Mouse (Mus musculus) spleen, adult 12 weeks (tissue): ENCODE data around the gene G0s2.
"Not testable (repeated sequence)": the region's sequence is repeated elsewhere in the genome, so short reads cannot be mapped to it uniquely, and the experiment has no call there.

ENCODE experiments used
- DNase-seq: peaks from one replicate; pipeline ENCODE4 v3.0.0; 2022; ENCODE audit warnings: low spot score

The G0s2 gene

DNA sequence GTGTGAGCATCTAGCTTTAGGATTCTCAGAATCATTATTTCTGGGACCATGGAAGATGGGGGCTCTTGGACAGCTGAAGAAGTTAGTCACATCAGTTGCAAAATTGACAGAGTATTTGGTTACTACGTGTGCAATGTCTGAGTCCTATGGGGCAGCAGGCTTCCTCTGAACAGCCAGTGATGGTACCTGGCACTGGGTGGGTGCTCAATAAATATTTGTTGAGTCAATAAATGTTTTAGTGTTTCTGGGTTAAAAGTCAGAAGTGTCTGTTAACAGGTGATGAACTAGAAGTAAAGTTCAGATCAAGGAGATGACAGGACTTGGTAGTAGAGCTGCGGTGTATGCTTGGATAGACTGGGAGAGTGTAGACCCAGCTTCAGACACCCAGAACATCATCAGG is 14.6 kb upstream of the G0s2 start:
- DNase-seq = no peak

DNA sequence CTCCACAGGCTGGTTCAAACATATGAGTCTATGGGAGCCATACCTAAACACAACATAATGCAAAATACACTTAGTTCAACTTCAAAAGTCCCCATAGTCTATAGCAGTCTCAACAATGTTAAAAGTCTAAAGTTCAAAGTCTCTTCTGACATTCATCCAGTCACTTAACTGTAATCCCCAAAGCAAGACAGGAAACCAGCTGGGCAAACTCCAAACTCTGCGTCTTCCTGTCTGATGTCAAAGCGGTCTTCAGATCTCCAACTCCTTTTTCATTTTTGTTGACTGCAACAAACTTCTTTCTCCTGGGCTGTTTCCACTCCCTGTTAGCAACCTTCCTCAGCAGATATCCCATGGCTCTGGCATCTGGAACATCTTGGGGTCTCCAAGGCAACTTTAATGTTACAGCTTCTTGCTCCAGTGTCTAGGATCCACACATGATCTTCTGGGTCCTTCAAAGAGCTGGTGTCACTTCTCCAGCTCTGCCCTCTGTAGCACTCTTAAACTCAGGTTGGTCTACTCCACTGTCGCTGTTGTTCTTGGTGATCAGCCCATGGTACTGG is 12.8 kb upstream of the G0s2 start:
- DNase-seq = not testable (repeated sequence)

DNA sequence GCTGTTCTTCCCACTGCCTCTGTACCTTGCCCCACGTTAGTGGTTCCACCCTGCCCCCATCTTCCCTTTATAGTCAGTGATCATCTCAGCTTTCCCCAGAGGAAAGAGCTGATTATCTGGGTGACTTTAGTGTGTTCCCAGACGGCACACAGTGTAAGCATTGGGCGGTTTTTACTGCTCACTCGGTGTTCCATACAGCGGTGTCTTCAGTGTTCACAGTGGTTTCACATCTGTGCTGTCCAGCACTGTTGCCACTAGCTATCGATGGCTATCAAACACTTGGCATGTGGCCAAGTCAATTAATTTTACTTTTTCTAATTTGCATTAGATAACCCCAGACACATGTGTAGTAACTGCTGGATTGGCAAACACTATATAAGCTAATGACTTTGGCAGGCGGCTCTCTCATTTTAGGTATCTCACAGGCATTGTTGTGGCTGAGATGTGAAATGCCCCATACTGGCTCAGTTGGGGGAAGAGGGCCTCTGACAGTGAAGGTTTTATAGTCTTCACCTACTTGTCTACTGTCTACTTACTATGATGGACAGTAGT is 11.3 kb upstream of the G0s2 start:
- DNase-seq = no peak

DNA sequence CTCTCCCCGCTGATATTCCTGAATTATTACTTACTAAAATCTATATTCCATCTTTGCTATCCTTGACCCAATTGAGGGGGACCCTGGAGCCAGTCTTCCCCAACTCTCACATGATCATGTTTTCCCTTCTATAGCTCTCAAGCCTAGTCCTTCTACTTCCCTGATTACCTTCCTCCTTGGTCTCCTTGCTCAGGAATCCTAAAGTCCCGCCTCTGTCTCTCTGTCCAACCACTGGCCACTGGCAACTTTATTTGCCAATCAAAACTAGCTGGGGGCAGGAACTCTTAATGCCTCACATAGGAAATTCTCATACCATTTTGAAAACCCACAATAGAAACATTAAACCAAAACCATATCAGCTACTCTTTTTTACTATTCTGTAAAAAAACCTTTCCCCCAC is 8.3 kb upstream of the G0s2 start:
- DNase-seq = no peak

DNA sequence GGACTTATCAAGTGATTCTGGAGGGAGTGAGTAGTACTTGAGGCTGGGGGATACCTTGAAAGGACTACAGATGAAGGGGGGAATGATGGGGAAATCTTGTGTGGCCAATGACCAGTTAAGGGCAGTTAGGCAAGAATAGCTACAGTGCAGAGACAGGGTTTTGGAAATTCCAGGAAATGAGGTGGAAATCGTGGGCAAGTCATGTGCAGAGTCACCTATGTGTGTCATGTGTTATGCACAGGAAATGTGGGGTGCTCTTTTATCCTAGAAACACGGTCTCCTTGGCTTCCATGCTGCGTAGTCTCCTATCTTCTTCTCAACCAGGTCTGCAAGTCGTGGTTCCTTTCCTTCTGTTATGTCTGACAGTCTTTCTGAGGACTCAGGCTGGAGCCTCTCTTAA is 6.5 kb upstream of the G0s2 start:
- DNase-seq = no peak

DNA sequence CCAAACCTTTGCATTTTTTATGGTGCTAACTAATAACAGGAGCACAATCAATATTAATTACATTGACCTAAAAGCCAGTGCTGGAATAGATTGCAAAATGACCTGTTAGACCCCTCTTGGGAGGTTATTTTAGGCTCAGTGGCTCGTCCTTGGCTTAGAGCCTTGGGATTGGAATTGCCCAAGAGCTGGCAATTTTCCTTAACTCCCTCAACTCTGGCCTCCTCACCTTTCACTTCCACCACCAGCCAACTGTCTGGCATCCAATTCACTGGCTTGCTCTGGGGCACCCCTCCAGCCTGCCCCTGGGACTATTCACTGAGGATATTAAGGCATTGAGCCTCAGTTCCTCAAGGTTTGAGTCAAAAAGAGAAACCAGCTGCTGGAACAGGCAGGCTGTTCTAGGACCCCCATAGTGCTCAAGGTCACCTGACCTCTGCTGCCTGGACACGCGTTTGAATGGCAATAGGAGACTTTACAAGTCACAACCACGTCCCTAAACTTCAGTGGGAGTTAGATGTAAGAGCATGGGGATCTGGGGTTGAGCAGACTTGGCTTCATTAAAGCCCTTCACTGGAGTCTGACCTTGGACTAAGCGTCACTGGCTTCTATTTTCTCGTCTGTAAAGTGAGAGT is 5.5 kb upstream of the G0s2 start:
- DNase-seq = no peak

DNA sequence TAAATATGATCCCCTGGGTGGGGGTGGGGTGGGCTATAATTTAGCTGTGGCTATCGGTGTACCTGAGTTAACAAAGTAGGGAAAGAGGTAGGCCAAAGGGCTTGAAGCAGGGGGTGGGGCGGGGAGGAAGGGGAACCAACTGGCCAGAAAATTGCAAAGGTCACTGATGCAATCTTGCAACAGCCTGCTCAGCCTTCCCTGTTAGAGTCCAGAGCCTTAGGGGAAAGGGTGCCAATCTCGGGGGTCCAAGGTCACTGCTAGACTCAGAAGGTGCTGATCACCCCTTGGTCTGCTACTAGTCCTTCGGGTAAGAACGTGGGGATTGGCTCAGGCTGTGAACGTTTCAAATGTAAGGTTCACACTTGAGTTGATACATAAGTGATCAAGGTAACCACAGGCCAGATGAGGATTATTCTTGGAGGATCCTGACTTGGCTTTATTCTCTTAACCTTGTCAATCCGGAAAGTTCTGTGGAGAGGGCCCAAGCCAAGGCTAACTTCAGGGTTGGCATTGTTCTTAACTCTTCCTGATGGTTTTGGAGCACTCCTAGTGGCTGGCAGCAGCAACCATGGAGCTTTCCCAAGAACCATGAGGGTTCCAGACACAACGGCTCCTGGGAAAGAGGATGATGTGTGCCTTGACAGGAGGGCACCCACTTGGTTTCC is 1.5 kb upstream of the G0s2 start:
- DNase-seq = no peak

DNA sequence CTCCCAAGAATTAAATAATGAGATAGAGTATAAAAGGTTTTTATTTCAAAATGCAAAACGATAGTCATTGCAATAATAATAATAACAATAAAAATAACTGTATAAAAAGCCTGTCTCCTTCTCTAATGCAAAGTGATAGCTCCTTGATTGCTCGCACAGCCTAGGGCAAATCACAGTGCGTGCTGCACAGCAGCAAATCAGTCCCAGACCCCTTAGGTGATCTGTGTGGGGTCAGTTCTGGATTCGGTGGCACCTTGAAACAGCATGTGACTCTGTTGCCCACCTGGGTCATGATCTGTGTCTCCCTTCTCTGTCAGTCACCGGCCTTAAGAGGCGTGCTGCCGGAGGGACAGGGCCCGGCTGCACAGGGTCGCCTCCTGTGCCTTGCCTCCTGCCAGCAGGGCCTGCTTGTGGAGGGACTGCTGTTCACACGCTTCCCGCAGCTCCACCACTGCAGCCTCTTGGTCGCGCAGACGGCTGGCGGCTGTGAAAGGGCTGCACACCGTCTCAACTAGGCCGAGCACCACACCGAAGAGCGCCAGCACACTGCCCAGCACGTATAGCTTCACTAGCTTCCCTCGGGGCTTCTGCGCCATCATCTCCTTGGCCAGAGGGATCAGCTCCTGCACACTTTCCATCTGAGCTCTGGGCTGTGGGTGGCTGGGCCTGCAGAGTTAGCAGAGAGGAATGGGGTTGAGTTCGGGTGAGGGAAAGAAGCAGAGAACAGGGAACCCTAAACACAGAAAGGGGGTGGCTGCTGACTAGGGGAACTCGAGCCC is 691 bp downstream of the G0s2 start:
- no peak for DNase-seq

DNA sequence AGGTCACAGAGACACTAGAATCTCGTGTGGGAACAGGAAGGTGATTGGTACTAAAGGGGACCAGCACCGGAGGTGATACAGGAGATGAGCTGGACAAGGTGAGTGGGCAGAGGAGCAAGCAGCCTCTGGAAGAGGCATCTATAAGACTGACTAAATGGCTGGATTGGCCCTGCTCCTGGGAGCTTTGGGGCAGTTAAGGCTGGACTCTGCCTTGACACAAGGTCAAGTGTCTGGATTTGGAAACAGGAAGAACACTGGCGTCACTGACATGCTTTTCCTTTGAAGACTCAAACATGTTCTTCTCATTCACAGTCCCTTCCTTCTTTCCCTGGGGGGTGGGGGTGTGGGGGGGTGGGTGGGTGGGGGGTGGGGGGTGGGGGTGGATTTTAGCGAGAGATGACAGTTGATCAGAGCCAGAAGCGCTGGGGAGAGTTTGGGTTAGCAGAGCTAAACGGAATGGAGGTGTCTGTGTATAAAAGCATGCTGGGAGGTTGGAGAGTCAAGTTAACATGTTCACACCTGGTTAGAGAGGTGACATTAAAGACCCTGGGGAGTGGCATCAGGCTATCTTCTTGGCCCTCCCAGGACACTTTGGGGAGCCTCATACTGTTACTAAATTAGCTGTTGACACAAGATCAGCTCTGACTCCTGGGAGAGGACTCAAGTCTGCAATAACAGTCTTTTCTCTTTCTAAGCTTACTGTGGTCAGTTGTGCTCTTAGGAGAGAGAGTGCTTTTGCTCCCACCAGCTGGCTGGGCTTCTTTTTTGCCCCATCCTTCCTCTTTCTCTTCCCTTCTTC is 1.9 kb downstream of the G0s2 start:
- no peak for DNase-seq

DNA sequence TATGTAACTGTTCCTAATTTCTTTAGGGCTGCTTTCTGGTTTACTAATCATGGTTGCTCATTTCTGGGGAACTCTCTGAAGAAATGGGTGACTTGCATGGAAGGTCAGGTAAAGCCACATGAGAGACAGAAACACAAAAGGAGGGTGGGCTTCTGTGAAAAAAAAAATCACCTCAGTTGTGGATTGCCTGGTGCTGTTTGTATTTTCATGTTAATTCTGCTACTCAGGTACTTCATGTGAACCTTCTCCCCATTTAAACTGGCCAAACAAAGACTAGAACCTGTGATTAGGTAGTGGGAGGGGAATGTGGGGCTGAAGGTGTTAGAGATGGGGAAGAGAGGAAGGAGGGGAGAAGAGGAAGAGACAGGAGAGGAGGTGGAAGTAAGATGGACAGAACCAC is 7.3 kb downstream of the G0s2 start:
- DNase-seq = no peak

DNA sequence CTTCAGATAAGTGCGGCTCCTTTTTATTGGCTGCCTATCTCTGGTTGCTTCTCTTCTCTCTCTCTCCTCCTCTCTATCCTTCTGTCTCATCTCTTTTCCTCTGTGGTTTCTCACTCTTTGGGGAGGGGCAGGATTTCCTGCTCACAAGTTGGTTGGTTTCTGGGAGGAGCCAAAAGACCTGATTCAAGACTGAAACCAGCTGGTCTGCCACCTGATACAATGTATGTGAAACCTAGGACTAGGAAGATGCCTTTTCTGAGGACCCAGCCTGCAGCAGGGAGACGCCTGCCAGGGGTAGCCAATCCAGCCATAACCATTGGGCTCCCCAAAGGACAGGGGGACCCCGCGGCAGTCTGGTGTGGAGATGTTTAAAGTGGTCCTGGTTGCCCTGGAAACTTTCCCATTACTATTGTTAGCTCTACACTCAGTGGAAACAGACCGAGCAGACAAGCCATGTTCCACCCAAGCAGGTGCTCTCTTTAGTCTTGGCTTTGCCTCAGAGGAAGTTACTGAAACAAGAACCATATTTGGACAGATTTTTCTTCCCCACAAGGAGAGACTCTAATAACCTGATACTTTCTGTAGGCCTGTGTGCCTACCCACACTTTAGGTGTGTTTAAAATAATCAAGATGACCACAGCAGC is 8.9 kb downstream of the G0s2 start, which contains the start of gene Hsd11b1:
TSS of gene Hsd11b1 (minus strand) at position 121 of the 644 bp plus-strand sequence.
- DNase-seq = peak; percentile 30

DNA sequence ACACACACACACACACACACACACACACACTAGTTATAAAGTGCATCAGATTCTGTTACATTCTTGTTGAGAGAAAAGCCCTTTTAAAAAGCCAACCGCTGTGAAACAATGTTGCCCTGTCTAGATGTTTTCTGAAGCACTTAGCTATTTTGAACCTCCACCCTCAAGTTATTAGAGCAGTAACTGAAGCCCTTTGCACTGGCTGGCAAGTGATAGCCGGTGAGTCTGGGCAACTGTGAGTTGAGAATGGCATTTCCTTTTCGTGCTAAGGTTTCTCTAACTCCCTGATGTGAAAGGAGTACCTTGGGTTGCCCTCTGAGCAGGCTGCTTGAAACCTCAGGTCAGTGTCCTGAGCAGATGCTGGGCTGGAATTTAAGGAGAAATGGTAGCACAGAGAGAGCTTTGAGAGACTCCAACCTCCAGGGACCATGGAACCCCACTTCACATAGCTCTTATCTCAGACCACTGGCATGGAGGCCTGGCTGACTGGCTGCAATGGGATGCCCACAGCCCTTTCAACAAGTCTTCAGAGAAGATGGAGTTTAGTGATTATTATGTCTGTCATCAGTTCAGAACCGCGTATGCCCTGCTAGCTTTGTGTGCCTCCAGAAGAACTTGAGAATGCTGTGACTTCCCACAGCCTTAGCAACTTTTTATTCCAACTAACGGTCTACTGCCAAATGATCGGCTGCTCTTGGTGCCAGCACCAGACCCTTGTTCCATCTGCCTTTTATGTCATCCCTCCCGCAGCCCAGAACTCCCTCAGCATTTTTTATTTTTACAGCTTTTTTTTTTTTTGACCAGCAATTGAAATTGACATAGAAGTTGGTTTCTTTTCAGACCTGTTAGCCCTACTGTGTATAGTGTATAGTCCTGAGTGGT is 9.8 kb downstream of the G0s2 start:
- no peak for DNase-seq

DNA sequence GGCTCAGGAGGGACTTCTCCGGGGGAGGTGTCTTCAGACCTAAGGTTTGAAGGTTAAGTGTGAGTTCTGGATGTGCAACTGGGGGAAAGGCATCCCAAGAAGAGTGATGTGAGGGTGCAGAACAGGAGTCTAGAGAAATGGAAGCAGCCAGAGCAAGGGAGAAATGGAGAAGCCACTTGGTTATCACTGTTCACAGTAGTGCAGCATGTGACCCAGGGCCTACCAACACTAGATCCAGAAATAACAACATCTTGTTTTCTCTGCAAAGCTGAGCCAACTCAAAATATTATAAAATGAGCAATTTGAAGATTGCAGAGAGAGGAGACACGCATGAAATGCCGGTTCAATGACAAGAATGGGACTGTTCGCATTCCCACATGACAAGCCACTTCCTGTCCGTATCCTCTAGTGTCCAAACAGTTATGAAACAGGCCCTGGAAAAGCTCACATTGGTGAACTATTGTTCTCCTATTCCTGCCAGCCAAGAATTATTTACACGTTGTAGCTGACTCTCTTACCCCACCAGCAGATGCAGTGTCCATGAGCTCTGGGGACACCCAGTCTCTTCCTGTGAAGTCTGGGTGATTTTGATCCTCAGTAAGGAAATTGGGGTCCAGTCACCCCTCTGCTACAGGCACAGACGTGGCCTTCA is 11.0 kb downstream of the G0s2 start:
- DNase-seq = no peak

DNA sequence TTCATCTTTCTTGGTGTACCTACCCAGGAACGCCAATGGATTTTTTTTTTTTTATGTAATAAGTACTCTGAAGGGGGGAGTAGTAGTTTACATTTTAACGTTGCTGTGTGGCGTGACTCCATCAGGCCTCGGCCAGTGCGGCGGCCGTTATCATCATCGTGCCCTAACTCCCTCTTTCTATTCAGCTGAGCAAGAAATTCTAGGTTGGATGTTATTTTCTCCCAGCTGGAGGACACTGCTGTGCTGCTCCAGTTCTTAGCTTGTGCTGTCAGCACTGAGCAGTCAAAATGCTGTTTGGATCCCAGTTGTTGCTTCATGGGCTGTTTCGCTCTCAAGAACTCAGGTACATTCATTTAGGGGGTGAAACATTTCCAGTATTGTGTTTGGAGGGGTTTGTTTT is 13.5 kb downstream of the G0s2 start:
- no peak for DNase-seq

DNA sequence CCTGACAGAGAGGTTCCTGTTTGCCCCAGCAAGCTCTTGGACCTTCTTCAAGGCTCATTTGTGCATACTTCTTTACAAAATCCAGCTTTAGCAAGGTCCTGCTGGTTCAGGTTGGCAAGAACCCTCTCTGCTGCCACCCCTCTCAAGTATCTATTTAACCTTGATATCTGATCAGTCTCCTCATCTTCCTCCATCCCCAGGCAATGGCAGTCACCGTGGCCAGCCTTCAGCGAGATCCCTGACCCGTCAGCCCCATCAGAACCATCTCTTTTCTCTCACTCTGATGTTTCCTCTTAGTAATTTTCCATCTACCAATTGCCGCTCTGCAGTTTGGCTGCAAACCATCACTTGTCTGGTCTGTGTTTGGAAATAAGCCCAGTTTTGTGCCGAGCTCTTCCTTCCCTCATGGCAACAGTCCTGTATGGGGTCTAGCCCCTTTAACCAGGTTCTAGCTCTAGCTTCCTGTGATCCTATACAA is 16.4 kb downstream of the G0s2 start:
- no peak for DNase-seq

DNA sequence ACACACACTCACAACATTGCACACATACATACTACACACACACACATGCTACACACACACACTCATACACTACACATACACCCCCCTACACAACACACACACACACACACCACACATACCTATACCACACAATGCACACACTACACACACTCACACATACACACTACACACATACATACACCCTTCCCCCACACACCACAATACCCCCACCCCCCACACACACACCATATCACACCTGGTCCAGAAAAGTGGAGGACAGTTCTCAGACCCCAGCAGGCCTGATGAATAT is 16.8 kb downstream of the G0s2 start:
- DNase-seq = no peak

DNA sequence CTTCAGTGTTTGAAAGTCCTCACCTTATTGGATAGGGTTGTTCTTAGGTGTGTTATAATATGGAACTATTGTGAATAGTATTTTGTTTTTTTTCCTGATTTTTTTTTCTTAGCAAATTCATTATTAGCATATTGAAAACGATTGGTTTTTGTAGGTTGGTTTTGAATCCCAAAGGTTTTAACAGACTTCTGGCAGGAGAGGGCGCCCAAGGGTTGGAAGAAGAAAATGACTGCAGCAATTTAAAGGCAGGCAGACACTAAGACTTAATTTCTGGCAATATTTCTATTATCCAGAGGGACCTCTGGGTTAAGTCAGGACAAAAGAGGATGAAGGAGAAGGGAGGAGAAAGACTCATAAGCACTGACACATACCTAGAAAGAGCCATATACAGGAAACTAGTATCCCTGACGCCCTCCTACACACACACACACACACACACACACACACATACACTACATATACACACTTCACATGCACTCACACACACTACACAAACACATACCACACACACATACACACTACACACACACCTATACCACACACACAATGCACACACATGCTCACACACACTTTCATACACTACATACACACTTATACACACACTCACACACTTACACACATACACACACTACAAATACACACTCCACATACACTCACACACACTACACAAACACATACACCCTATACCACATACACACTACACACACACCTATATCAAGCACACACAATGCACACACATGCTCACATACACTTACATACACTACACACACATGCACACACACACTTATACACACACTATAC is 17.3 kb downstream of the G0s2 start:
- no peak for DNase-seq

DNA sequence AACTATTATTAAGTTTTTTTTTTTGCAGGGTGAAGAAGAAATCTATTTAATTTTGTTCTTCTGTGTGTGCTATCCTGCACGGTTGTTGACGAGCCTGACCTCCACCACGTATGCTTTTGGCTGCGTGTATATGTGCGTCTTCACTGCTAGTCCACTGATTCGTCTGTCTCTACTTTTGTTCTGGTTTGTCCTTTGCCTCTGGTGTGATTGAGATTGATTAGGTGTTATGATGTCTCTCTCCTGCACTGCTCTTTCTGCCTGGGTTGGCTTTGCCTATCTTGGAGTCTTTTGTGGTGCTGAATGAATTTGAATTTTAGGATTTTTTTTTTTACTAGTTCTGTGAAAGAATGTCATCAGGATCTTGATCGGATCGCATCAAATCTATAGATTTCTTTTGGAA is 18.0 kb downstream of the G0s2 start:
- no peak for DNase-seq

DNA sequence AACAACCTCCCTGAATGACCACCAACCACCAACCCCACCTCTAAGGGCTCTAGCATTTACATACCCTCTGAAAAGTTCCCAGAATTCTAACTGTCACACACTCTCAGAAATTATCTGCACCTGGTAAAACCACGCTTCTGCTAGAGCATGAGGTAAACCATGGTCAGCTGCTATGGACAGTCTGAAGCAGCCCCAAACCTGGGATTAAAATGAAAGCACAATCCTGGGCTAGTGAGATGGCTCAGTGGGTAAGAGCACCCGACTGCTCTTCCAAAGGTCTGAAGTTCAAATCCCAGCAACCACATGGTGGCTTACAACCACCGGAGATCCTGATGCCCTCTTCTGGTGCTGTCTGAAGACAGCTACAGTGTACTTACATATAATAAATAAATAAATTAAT is 19.1 kb downstream of the G0s2 start:
- DNase-seq = not testable (repeated sequence)
